Mouse (Mus musculus) 3134 (cell line): ENCODE results near the gene Zmat5.
A peak's percentile ranks its signal among the peaks of the same experiment; 100 is the strongest.

Experiments
- DNase-seq: peaks from one replicate; pipeline ENCODE4 v3.0.0-alpha.2; 2011; ENCODE audit warnings: low spot score; ENCODE audit not compliant: insufficient read length; ENCODE audit errors: extremely low read depth

The Zmat5 gene

DNA sequence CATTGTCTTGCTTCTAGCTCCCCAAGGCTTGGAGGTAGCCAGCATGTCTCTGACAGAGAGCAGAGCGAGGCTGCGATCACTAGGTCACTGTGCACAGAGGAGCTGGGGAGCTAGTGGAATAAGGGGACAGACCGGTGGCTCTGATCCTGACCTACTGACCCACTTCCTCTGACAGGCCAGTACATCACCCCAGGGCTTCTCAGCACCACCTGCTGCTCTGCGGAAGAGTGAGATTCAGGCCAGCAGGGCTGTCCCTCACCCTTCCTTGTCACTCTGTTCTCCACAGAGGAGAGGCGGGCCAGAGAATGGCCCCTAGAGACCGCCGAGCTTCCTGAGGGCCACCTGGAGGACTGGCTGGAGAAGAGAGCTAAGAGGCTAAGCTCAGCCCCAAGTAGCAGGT lies 27.3 kb downstream of the Zmat5 start:
- no peak for DNase-seq

DNA sequence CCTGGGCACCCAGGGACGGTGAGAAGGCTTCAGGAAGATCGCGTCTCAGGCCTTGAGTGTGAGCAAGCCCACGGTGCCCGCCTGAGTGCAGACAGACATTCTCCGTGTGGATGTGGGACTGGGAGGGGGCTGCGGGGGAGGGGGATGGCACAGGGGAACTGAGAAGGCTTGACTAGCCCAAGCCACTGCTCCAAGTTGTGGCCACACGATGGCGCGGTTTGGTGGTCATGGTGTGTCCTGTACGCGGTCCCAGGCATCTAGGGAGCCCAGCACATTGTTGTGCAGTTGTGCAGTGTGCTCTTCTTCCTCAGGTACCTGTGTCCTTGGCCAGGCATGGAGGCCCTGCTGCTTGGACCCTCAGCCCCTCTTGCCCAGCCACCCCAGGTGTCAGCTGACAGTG lies 29.7 kb downstream of the Zmat5 start:
- no peak for DNase-seq

DNA sequence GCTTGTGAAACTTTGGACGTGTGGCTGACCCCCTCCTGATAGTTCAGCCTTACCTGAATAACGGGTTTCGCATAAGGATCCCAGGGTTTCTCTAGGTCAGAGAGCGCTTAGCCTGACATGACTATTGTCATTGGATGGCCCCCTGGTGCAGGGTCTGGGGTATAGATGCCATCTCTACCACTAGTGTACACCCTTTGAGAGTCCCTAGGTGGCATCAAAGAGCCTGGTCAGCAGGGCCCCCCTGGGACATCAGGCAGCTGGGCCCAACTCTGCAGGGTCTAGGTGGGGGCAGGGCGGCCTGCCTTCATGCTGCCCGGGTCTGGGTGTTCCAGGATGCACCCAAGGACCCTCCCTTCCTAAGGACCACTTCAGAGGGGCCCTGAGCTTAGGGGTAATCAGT lies 31.9 kb downstream of the Zmat5 start:
- DNase-seq, result no peak

DNA sequence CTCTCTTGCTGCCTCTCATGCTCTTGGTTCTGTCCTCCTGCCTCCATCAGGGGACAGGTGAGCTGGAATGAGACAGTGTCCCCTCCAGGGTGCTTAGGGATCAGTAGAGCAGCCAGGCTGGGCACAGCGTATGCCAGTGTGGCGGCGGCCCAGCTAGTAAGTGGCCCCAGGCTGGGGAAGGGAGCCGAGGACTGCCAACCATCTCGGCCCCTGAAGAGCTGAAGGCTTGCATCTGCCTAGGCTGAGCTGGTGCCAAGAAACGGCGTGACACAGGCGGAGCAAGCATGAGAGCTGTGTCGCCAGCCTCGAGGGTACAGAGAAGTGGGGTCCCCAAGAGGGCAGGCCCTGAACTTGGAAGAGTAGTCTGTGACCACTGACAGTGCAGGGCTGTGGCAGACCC lies 33.2 kb downstream of the Zmat5 start:
- no peak for DNase-seq

DNA sequence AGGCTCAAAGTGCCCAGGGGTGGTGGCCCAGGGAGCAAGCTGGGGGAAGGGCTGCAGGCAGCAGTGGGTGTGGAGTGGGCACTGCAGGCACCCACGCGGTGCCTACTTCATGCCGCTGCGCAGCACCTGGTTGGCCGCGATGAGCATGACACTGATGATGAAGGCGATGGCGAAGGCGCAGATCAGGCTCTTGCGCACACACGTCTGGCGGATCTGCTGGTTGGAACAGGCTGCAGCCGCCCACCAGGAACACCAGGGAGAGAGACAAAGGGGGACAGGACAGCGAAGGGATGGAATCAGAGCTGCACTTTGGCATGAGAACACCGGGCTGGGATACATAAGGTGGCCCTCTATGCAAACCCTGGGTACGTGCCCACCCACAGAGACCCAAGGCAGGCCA lies 34.2 kb downstream of the Zmat5 start:
- DNase-seq, result no peak

DNA sequence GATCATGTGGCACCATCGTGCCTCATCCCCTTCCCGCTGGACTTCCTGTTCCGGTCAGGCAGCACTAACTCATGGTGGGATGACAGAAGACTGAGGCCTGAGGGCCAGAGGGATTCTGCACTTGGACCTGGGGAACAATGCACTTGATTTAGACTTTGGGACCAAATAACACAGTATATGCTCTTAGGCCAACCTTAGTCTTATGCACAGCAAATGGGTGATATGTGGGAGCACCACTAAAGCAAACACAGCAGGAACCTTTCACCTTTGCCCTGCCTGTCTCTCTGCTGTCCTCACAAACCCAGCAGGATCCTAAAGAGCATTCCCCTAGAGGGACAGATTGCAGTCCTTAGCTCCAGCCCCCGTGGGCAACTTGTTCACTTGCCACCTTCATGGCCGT lies 36.3 kb downstream of the Zmat5 start:
- no peak for DNase-seq

DNA sequence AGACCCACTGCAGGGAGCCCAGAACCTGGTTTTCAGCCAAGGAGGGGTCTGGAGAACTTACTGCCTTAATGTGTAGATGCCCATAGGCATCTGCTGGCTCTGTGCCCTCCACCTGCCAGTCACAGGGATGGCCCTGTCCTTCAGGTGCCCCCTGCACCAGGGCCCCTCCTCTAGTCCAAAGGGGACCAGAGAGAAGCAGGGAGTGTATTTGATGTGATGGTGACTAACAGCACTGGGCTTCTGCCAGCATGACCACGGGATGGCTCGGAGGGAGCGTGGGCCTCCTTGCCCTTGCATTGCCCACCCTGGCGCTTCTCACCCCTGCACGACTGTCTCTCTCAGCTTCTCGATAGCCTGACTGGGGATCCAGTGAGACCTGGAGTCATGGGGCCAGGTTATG lies 40.2 kb downstream of the Zmat5 start:
- peak; percentile 69 for DNase-seq

DNA sequence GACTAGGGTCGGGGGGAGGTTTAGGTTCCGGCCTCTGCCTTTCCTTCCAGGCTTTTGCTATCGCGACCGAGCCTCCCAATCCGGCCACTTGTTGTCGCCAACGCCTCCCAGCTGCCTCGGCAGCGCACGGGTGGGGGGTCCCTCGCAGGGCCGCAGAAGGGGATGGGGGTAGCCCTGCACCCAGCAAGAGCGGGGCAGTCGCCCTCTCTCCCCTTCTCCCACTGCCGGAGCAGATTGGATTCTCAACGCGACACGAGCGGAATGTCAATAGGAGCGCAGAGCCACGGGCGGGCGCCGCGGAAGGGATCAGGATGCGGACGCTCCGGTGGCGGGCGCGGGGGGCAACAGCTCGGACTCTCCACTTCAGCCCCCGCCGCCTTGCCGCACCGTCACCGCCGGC lies 41.5 kb downstream of the Zmat5 start:
- no peak for DNase-seq

DNA sequence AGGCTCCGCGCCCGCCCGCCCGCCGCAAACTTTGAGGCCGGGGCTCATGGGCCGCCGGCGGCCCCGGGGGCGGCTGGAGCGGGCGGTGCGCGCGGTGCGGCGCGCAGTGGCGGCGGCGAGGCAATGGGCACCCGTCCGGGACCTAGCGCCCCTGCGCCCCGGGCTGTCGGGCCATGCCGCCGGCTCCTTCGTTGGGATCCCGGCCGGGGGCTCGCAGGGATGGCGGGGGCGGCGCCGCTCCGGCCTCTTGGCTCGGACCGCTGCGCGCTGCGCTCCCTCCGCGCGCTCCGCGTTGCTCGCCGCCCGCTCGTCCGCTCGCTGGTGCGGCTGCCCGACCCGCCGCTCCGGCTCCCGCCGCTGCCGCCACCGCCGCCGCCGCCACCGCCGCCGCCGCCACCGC lies 42.3 kb downstream of the Zmat5 start, which contains the start of gene Cabp7:
Gene Cabp7, minus strand, starts transcription at position 46 of the 400 bp plus-strand sequence.
- no peak for DNase-seq

DNA sequence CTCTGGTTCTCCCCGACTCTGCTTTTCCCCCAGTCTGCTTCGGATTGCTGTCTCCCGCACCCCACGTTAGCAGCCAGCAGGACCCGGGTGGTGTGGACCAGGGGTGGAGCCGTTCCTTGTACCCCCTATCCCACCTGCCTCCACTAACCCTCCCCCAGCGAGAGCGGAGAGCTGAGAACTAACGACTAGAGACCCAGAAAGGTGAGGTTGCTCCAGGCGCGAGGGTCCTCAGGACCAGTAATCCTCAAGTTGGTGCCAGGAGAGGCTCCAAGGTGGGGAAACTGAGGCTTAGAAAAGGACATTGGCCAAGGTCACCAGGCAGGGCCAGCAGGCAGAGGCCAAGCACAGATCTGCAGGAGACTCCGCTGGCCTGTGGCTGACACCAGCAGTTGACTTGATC lies 42.8 kb downstream of the Zmat5 start:
- no peak for DNase-seq

DNA sequence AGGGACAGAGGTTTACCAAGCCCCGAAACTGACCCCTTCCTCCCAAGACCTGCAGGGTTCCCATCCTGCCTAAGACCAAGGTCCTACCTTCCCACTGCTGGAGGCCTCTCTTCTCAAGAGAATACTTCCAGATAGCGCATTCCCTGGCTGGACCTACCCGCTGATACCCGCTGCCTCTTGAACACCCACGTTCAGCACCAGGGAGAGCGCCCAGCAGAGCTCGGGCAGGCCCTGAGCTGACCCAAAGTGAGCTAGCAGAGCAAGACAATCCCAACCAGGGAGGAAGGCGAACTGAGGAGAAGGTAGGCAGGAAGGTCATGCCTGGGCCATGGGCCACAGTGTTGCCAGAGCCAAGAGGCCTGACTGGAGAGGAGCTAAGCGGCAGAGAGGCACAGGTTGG lies 45.8 kb downstream of the Zmat5 start:
- peak; percentile 50 for DNase-seq

DNA sequence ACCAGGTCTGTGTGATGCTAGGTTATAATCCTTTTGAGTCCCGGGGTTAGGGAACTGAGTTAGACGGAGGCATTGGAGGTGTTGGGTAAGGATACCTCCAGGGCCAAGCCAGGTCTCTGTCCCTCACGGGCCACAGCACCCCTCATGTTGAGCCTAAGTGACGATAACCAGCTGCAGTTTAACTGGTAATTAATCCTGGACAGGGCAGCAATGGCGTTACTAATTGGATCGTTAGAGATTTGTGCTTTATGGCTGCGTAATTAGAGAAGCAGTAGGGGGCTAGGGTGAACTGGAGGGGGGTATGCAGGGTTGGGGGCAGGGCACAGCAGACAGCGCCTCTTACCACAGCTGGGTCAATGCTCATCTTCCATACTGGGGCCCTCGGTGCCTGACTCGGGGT lies 48.4 kb downstream of the Zmat5 start:
- DNase-seq, result no peak

DNA sequence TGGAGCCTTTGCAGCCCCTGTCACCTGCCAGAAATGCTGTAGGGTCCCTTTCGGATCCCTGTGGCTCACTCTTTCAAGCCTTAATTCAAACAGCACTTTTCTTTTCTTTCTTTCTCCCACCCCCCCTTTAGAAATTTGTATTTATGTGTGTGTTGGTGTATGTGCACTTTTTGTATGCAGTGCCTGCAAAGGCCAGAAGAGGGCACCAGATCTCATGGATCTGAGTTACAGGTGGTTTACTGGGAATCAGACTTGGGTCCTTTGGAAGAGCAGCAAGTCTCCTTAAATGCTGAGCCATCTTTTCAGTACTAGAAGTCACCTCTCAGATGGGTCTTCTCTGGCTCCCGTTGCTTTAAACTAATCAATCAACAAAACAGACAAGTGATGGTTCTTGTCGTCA lies 49.6 kb downstream of the Zmat5 start:
- DNase-seq, result no peak

DNA sequence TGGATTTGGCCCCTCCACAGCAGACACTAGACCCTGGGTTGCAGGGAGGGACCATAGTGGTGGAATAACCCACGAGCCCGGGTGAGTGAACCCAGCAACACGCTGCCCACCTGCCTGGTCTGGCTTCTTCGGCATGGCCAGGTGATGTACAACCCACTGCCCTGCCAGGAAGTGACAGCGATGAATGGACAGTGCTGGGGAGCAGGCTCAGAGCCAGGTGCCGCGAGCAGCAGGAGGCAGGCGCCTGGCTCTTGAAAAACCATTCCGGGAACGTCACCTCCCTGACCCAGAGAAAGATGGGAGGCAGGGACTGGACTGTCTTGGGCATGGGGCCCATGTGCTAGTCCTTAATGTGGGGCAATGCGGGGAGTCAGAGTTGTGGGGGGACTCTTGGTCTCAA lies 50.4 kb downstream of the Zmat5 start:
- no peak for DNase-seq

DNA sequence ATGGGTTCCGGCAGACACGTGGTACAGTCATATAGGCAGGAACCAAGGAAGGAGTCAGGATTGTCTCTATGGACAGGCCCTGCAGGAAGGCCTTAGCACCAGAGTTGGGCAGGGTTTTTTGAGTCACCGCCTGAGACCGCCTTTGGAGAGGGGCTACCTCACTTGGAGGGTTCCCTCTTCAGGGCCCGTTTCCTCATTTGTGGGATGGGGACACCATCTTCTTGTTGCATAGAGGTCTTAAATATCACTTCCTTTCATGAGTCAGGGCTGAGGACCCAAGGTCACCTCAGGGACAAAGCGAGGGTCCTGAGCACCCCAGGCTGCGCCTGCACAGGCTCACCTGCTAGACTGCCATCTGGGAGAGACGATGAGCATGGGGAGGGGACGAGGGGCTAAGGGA lies 52.0 kb downstream of the Zmat5 start:
- no peak for DNase-seq

DNA sequence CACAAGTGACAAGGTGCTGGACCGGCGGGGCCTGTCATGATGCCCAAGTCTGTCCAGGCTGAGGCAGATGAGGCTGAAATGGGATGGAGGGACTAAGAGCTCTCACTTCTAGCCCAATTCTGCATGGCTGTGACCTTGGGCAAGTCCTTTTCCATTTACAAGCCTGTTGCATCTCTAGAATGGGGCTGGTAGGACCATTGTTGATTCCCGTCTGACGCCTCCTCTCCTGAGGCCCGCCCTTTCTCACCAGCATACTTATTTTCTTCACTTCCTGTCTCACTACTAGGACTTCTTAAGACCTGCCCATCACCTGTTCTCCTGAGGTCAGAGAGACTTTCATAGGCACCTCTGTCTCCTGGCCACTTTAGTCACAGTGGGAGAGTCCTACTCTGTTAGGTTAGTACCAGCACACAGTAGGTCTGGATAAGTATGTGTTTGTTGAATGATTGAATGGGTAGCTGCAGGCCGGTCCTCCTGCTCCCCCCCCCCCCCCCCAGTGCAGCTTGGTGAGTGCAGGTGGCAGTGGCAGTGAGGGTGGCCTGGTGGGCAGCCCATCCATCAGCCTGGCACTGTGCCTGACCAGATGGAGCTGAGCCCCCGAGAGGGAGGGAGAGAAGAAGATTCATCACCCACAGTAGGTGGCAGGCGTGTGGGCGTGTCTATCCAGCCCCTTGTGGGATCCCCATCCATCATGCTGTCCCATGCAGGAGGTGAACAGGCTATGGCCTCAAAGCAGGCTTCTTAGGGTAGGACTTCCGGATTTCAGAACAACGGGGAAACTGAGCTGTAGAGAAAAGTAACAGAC lies 52.7 kb downstream of the Zmat5 start:
- no peak for DNase-seq

DNA sequence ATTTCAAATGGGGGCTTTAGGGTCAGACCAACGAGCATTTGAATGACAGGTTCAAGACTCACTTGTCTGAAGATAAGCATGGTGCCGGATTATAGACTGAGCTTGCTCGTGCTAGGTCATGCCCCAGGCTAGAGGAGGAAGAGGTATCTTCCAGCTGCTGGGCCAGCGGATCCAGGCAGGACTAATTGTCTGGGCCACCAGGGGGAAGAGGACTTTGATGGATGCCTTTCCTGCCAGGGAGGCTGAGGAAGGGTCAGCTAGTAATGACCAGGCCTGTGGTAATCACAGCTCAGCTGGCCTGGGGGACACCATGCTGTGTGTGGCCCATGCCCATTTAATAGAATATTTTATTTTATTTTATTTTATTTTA lies 53.3 kb downstream of the Zmat5 start:
- DNase-seq, result no peak

DNA sequence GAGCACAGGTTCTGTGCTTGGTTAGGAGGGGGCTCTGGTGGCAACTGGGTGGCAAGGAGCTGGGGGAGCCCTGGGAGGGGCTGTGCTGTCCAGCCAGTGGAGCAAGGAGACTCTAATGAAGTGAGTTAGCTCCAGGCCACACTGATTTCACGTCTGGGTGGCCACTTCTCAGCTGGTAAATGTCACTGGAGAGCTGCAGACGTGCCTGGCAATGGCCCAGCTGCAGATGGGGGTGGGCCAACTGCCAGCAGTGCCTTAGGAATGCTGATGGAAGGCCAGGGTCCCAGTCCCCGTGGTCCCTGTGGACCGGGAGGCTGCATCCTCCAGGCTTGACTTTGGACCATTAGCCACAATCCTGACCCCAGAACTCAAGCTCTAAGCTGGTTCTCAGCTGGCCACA lies 56.0 kb downstream of the Zmat5 start:
- peak; percentile 38 for DNase-seq

DNA sequence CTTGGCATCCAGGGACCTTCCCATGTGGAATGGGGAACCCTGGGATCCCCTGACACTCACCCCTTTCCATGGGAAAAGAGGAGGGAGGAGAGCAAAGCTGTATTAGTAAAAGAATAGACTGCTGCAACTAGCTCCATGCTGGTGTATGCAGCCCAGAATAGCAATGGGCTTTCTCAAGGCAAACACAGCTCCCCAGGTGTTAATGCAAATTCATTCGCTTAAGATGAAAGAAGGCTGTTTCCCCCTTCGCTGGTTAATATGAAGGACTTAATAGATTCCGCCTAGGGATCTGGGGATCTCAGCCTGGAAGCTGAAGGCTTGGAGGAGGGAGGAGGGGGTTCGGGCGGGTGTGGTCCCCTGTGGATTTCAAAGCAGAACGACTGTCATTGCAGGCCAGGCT lies 57.5 kb downstream of the Zmat5 start:
- DNase-seq, result no peak

DNA sequence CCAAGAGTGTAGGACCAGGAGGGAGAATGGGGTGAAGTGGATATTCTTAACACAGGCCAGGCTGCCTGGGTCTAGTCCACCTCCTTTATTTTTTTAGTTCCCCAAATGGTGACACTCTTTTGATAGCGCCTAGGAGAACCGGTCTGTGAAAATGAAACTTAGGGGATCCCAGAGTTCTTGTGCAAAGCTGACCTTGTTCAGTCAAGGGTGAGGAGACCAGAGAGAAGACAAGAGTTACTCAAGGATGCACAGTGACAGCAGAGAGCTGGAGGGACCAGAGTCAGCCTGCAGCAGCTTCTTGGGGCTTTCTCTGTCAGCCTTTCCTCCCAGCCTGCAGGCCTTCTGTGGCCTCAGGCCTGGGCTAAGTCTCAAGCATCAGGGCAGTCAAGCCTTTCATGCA lies 58.0 kb downstream of the Zmat5 start:
- DNase-seq, result no peak

DNA sequence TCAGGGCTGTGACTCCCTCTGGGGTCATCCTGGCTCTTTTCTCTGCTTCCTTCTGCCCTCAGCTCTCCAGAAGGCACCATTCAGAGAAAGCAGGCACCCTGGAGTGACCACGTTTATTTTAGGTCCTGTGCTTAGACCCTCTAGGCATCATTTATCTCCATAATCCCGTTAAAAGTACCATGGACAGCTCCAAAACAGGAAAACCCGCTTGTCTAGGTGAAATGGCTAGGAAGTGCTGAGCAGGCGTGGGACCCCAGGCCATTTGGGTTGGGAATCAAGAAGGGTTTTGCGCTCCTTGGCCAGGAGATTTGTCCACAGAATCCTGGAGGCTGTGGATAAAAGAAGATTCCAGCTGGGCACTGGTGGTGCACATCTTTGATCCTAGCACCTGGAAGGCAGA lies 59.2 kb downstream of the Zmat5 start:
- no peak for DNase-seq

DNA sequence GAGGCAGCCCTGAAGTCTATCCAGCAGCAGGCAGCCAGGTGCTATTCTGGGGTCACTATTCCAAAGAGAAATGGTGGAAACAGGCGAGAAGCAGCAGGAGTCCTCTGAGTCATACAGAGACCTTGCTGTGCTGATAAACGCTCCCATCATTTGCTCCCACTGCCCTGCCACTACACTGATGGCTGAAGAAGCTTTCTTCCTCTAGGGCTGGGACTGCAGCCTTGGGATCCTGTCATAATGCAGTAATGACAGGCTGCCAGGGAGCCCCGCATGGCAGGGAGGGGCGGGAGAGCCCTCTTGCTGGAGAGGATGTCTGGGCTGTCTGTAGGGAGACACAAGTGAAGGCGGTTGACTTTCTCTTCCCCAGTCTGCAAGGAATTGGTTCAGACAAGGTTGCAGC lies 60.0 kb downstream of the Zmat5 start:
- DNase-seq, result no peak

DNA sequence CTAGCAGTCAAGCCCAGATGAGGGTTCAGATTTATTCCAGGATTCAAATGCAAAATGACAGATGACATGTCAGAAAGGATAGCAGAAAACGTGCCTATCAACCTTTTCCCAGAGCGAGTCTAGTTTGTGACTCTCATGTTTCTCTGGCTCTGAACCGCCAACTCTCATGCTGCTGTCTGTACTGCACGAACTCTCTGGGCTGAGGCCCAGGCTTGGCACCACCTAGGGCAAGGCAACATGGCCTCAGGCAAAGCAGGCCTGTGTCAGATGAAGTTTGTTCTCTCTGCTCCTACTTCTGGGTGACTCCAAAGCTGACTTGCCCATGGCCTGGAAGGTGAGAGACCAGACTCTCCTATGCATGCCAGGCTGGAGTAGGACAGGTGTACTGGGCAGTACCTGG lies 63.9 kb downstream of the Zmat5 start:
- no peak for DNase-seq
